Mouse (Mus musculus): ENCODE measurements around the gene Tspyl4. TPM values are rescaled to one million over a fixed set of nuclear protein-coding genes. Genes with fewer than 3 reads are reported as not detected.

The Tspyl4 gene
- polyA plus RNA-seq, 1 experiment from 2014 or later = 262 TPM

DNA sequence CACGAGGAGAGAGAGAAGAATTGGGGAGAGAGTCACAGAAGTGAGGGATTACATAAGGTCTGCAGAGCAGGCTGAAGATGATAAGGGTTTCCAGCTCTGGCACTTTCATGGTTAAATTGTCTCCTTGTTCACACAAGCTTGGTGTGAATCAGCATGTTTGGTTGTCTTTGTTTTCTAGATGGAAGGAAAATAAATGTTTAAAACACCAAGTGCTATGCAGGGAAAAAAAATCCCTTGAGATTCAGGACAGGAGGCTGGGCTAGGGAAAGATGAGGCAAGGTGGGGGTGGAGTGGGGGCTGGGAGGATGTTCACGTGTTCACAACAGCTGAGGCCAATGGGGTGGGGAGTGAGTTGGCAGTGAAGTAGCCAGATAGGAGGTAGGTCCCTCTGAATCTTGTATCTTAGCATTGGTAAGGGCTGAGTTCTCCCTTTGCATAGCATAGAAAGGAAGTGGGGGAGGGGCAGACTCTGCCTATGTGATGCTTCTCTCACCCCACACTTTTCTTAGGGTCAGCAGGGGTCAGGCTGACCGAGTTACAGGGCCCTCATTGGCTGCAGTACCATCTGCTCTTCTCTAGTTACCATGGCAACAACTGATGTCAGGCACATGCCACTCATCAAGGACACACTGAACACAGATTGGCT, 19.5 kb downstream of the Tspyl4 start:
- ATAC-seq = peak; percentile 89
- peak overlapping the region; percentile 28 for H3K4me3 ChIP-seq (replicated peaks; ENCODE audit: low read length)
- no peaks in the 10 kb centered on the region for H3K36me3 ChIP-seq (ENCODE audit: control insufficient read depth, insufficient read depth)
- no peaks in the 10 kb centered on the region for H3K27me3 ChIP-seq (replicated peaks; ENCODE audit: control insufficient read depth, insufficient read depth, low read length)
- 5% methylated on average over 3 of the region's 3 CpGs for WGBS
- peak overlapping the region; percentile 27; the same call in 1 of the 2 replicates for H3K9ac ChIP-seq (replicated peaks; ENCODE audit: low read depth, low read length)
- no peaks in the 10 kb centered on the region for H3K9me3 ChIP-seq (ENCODE audit: control insufficient read depth, low read length)
- peak overlapping the region; percentile 42 for H3K4me2 ChIP-seq (ENCODE audit: low read length)
- H3K27ac ChIP-seq (ENCODE audit: low read length) = peak overlapping the region; percentile 76
- peaks cover 11% of the 10 kb centered on the region for H3K4me1 ChIP-seq (replicated peaks; ENCODE audit: control insufficient read depth, insufficient read depth, low read length)

DNA sequence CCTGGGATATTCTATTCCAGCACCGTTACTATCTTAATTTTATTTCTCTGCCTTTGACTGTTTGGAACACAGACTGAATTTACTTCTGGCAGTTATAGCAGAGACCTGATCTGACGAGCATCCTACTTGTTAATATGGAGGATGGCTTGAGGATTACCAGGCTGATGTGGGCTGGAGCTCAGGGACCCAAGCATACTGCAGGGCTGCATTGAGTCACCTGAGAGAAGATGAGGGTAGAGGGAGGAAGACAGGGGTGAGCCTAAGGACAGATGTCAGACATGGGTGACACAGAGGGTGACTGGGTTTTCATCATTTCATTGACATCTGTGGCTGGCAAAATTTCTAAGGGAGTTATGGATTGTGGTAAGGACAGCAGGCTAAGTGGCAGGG, 20.0 kb downstream of the Tspyl4 start:
- Histone ChIP-seq H3K4me3 (replicated peaks; ENCODE audit: low read length) (no peak overlapping the region; the same call in 1 of the 2 replicates), H3K36me3 (ENCODE audit: control insufficient read depth, insufficient read depth) (no peaks in the 10 kb centered on the region), H3K9me3 (ENCODE audit: control insufficient read depth, low read length) (no peaks in the 10 kb centered on the region), H3K27ac (ENCODE audit: low read length) (peak overlapping the region; percentile 76), H3K4me2 (ENCODE audit: low read length) (peak overlapping the region; percentile 42; the same call in 1 of the 2 replicates), H3K27me3 (replicated peaks; ENCODE audit: control insufficient read depth, insufficient read depth, low read length) (no peaks in the 10 kb centered on the region), H3K9ac (replicated peaks; ENCODE audit: low read depth, low read length) (no peak overlapping the region), H3K4me1 (replicated peaks; ENCODE audit: control insufficient read depth, insufficient read depth, low read length) (peaks cover 11% of the 10 kb centered on the region)
- WGBS = 12% methylated on average over 2 of the region's 2 CpGs
- no peak; the same call in 1 of the 2 replicates for ATAC-seq

DNA sequence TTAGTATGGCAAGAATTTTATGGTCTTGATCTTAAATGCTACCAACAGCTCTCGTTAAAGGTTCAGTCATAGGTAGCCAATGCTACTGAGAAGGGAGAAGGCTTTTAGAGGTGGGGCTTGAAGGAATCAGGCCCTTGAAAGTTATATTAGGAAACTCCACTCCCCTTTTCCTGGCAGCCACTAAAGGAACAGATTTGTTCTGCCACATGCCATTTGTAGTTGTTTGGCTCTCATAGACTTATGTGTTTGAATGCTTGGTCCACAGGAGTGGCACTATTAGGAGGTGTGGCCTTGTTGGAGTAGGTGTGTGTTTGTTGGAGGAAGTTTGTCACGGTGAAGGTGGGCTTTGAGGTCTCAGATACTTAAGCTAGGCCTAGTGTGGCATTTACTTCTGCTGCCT, 23.6 kb downstream of the Tspyl4 start:
- ATAC-seq = no peak
- Histone ChIP-seq H3K4me3 (replicated peaks; ENCODE audit: low read length) (no peak overlapping the region), H3K9ac (replicated peaks; ENCODE audit: low read depth, low read length) (no peak overlapping the region), H3K27ac (ENCODE audit: low read length) (no peak overlapping the region), H3K36me3 (ENCODE audit: control insufficient read depth, insufficient read depth) (no peaks in the 10 kb centered on the region), H3K9me3 (ENCODE audit: control insufficient read depth, low read length) (no peaks in the 10 kb centered on the region), H3K4me1 (replicated peaks; ENCODE audit: control insufficient read depth, insufficient read depth, low read length) (peaks cover 11% of the 10 kb centered on the region), H3K27me3 (replicated peaks; ENCODE audit: control insufficient read depth, insufficient read depth, low read length) (no peaks in the 10 kb centered on the region), H3K4me2 (ENCODE audit: low read length) (no peak overlapping the region)
- 95% methylated on average over 2 of the region's 2 CpGs for WGBS

DNA sequence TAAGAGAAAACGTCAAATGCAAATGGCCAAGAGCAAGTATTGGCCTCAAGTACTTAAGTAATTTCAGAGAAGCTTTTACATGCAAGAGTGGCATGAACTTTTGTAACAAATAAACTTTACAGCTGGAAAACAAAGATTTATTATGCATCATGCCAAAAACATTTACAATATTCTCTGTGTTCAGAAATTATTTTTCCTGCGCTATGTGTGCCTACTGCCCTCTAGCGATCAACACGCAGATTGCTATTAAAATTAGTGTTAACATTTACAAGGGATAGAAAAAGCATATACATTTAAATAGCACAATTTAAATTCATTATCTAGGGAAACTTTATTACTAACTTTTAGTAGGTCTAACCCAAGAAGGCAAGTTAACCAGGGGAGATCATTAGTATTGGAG, 29.5 kb downstream of the Tspyl4 start:
- WGBS = 19% methylated on average over 4 of the region's 4 CpGs
- Histone ChIP-seq H3K27ac (ENCODE audit: low read length) (no peak overlapping the region), H3K4me2 (ENCODE audit: low read length) (no peak overlapping the region), H3K27me3 (replicated peaks; ENCODE audit: control insufficient read depth, insufficient read depth, low read length) (no peaks in the 10 kb centered on the region), H3K4me1 (replicated peaks; ENCODE audit: control insufficient read depth, insufficient read depth, low read length) (no peaks in the 10 kb centered on the region), H3K4me3 (replicated peaks; ENCODE audit: low read length) (no peak overlapping the region), H3K36me3 (ENCODE audit: control insufficient read depth, insufficient read depth) (no peaks in the 10 kb centered on the region), H3K9ac (replicated peaks; ENCODE audit: low read depth, low read length) (no peak overlapping the region), H3K9me3 (ENCODE audit: control insufficient read depth, low read length) (no peaks in the 10 kb centered on the region)
- ATAC-seq = peak; percentile 28; the same call in 1 of the 2 replicates

DNA sequence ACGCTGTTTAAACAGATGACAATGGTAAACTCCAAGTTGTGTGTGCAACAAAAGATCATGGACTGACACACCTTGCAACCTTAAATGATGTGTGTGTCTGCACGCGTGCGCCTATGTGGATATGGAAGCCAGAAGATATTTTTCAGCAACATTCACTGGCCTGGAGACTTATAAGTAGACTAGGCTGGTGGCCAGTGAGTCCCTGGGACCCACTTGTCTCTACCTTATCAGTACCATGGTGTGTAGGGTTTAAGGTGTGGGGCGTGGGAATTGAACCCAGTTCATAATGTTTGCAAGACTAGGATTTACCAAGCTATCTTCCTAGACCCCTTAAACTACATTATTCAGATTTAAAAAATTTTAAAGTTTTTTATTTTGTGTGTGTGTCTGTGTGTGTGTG, 29.9 kb downstream of the Tspyl4 start:
- ATAC-seq = peak; percentile 15; the same call in 1 of the 2 replicates

DNA sequence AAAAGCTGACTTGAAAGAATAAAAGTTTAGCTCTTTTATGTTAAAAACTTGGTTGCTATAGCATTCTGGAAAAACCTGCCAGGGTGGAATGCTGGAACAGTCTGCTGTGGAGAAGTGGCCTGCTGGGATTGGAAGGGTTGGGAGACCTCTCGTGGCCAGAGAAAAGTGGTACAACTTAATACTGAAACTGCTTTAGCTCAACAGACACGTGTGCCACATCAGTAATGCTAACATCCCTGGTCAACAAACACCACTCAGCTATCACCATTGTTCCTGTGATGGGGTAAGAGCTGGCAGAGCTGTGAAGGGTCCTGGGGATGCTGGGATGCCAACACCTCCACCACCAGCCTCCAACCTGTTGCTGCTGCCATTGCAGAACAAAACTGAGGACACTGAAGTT, 31.1 kb downstream of the Tspyl4 start:
- Histone ChIP-seq H3K27ac (ENCODE audit: low read length) (no peak overlapping the region), H3K27me3 (replicated peaks; ENCODE audit: control insufficient read depth, insufficient read depth, low read length) (no peaks in the 10 kb centered on the region), H3K4me2 (ENCODE audit: low read length) (no peak overlapping the region), H3K4me1 (replicated peaks; ENCODE audit: control insufficient read depth, insufficient read depth, low read length) (no peaks in the 10 kb centered on the region), H3K9ac (replicated peaks; ENCODE audit: low read depth, low read length) (no peak overlapping the region), H3K9me3 (ENCODE audit: control insufficient read depth, low read length) (no peaks in the 10 kb centered on the region), H3K36me3 (ENCODE audit: control insufficient read depth, insufficient read depth) (no peaks in the 10 kb centered on the region), H3K4me3 (replicated peaks; ENCODE audit: low read length) (no peak overlapping the region)
- peak; percentile 88 for ATAC-seq
- 5% methylated on average over 2 of the region's 2 CpGs for WGBS

More for the DNA sequence above, 29.9 kb downstream of the Tspyl4 start:
- H3K9me3 ChIP-seq (ENCODE audit: control insufficient read depth, low read length) = no peaks in the 10 kb centered on the region
- H3K4me3 ChIP-seq (replicated peaks; ENCODE audit: low read length) = no peak overlapping the region
- H3K27me3 ChIP-seq (replicated peaks; ENCODE audit: control insufficient read depth, insufficient read depth, low read length) = no peaks in the 10 kb centered on the region
- no peaks in the 10 kb centered on the region for H3K36me3 ChIP-seq (ENCODE audit: control insufficient read depth, insufficient read depth)
- WGBS = 55% methylated on average over 5 of the region's 5 CpGs
- H3K4me1 ChIP-seq (replicated peaks; ENCODE audit: control insufficient read depth, insufficient read depth, low read length) = no peaks in the 10 kb centered on the region
- H3K9ac ChIP-seq (replicated peaks; ENCODE audit: low read depth, low read length) = no peak overlapping the region
- no peak overlapping the region for H3K27ac ChIP-seq (ENCODE audit: low read length)
- no peak overlapping the region for H3K4me2 ChIP-seq (ENCODE audit: low read length)

DNA sequence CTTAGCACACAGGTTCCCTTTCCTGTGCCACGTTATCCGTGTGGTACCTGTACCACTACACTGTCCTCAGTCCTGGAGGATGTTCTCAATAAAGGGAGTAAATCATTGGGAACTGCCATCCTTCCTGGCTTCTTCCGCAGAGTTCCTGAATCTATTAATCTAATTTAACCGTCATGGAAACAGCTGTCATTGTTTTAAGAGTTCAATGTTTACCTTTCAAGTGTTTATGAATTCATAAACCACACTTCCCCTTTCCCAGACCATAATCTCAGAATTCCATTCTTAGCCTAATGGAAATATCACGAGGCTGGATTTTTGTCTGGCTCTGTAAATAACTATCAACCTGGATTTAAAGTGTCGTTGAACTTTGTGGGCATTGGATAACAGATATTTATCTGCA, 43.8 kb downstream of the Tspyl4 start:
- Histone ChIP-seq H3K4me1 (replicated peaks; ENCODE audit: control insufficient read depth, insufficient read depth, low read length) (no peaks in the 10 kb centered on the region), H3K27ac (ENCODE audit: low read length) (no peak overlapping the region), H3K27me3 (replicated peaks; ENCODE audit: control insufficient read depth, insufficient read depth, low read length) (no peaks in the 10 kb centered on the region), H3K36me3 (ENCODE audit: control insufficient read depth, insufficient read depth) (no peaks in the 10 kb centered on the region), H3K9ac (replicated peaks; ENCODE audit: low read depth, low read length) (no peak overlapping the region), H3K4me3 (replicated peaks; ENCODE audit: low read length) (no peak overlapping the region), H3K4me2 (ENCODE audit: low read length) (no peak overlapping the region), H3K9me3 (ENCODE audit: control insufficient read depth, low read length) (no peaks in the 10 kb centered on the region)
- ATAC-seq = no peak
- 84% methylated on average over 6 of the region's 6 CpGs for WGBS

DNA sequence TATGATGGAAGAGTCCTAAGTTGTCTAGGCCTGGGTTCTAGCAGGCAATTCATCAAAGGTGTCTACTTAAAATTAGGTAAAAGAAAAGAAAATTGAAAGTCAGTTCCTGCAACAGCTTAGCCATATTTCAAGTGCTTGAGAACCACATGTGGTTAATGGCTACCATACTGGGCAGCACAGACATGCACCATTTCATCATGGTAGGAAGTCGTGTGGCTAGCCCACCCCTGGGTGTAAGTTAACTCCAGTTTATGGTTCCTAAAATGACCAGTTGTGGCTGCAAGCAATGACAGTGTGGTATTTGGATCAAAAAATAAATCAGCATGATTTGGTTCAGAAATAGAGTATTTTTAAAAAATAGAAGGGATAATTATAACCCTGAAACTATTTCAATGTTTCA, 44.6 kb downstream of the Tspyl4 start:
- Histone ChIP-seq H3K9me3 (ENCODE audit: control insufficient read depth, low read length) (no peaks in the 10 kb centered on the region), H3K27ac (ENCODE audit: low read length) (no peak overlapping the region), H3K36me3 (ENCODE audit: control insufficient read depth, insufficient read depth) (no peaks in the 10 kb centered on the region), H3K9ac (replicated peaks; ENCODE audit: low read depth, low read length) (no peak overlapping the region), H3K27me3 (replicated peaks; ENCODE audit: control insufficient read depth, insufficient read depth, low read length) (no peaks in the 10 kb centered on the region), H3K4me2 (ENCODE audit: low read length) (no peak overlapping the region), H3K4me3 (replicated peaks; ENCODE audit: low read length) (no peak overlapping the region), H3K4me1 (replicated peaks; ENCODE audit: control insufficient read depth, insufficient read depth, low read length) (no peaks in the 10 kb centered on the region)
- 85% methylated on average over 1 of the region's 1 CpGs for WGBS
- no peak for ATAC-seq
